Mouse (Mus musculus) cerebellum, adult 18-20 months (tissue): Measurements from ENCODE around the gene Slc38a9.

Source experiments
- DNase-seq, 2 experiments: peaks; one replicate each; pipeline ENCODE4 v3.0.0; 2021

Gene Slc38a9

DNA sequence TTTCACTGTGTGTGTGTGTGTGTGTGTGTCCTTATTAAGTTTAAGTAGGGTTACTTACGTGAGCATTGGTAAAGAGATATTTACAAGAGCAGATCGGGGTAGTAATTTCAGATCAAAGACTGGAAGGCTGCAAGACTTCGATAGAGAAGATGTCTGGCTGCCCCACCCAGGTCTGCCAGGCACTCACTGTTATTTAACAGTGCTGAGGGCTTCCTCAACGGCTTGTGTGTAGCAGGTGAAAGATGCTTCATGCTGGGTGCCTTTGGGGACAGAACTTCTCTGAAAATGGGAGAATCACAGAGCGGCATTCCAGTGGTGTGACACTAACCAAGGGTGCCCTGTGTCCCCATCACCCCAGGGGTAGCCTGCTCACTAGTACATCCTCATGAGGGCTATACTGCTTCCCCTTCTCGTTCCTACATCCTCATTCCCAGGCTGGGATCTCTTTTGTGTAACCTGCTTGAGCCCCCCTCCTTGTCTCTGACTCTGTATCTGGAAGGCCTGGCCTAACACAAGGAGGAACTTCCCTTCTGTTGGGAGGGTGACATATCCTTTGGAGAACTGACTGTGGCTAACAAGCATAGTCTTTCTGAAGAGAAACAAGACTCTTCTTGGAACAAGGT is 87.4 kb downstream of the Slc38a9 start:
- DNase-seq: no peak

GRCm38 (mm10) chr13:112748808-112749510 is 88.4 kb downstream of the Slc38a9 start:
- no peak for DNase-seq

GRCm38 (mm10) chr13:112749881-112750280 is 89.3 kb downstream of the Slc38a9 start:
- DNase-seq: no peak

- DNase-seq: no peak
Observed at GRCm38 (mm10) chr13:112751454-112752308, 91.1 kb downstream of the Slc38a9 start.

DNA sequence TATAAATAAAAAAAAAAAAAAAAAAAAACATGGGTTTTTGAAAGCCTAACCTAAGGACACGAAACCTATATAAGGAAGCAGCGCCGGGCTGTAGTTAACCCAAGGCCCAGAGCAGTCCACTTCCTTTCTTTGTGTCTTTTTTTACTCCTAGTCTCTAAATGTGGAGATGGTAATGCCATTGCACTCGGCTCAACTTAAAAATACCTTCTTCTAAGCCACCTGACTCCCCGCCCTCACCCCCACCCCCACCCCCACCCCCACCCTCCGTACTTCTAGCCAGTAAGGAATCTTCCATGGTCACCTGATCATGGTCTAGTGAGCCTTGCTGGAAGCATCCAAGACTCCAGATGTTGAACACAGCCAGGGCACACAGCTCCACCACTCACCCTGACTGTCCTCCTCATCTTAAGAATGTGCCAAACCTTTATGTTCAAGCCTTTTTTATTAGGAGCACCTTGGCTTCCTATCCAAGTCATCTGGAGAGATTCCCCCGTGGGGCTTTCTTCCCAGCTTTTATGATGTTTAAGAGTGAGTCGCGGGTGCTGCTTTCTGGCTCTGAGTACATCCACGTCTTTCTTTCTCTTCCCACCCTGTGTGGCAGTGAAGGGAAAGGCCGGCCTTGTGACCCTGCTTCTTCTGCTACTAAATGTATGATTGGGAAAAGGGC is 91.9 kb downstream of the Slc38a9 start:
- no peak for DNase-seq

DNA sequence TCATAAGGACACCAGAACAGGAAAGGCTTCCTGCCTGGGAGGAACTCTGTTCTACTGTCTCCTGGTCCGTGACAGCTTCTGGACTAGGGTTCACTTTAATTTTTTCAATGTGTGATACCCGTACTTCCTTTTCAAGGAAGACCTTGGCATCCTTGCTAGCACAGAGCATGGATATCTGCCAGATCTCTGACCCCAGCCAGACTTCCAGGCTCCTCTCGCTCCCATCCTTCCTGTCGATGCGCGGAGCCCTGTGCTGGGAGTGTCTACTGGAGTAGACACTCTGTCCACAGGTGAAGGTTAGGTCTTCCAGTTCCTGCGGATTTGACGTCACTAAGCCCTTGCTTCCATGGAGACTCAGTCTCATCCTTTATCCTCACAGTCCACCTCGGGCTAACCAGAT is 93.0 kb downstream of the Slc38a9 start:
- DNase-seq: no peak

DNA sequence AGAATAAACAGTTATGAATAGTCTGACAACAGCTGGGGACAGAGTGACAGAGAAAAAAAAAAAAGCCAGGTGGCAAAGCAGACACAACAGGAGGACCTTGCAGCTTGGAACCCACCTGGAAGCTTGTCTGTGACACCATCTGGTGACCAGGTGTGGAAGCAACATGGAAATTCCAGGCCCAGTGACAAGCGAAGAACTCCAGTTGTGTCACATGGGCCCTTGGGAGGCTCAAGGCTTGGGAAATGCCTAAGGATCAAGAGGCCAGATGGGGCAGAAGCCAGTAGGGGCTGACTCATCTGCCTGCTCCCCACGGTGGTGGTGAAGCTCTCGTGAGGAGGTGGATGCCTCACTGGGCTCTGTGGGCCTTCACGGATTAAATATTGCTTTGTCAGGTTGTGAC is 94.3 kb downstream of the Slc38a9 start:
- no peak for DNase-seq

DNA sequence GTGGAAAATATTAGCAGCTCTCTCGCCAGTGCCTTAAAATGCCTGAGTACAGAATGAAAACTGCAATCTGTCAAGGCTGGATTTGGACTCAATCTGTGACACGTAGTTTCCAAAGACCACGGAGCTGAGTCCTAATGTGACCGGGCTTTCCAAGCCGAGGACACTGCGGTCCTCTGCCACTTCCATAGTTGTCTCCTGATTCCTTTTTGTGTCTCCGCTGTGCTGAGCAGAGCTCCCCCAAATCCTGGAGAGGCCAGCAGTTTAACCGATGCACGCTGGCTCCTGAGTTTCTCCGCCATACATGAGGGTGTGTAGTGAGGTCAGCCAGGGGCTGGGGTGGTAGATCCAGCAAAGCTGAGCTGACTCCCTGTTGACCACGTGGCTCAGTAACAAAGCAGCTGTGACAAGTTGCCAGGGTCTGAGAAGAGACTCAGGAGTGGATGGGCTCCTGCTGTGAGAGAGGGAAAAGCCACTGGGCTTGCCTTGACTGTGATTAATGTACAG is 95.0 kb downstream of the Slc38a9 start:
- DNase-seq: no peak

- no peak for DNase-seq
Observed at GRCm38 (mm10) chr13:112757395-112757794, 96.8 kb downstream of the Slc38a9 start.

DNA sequence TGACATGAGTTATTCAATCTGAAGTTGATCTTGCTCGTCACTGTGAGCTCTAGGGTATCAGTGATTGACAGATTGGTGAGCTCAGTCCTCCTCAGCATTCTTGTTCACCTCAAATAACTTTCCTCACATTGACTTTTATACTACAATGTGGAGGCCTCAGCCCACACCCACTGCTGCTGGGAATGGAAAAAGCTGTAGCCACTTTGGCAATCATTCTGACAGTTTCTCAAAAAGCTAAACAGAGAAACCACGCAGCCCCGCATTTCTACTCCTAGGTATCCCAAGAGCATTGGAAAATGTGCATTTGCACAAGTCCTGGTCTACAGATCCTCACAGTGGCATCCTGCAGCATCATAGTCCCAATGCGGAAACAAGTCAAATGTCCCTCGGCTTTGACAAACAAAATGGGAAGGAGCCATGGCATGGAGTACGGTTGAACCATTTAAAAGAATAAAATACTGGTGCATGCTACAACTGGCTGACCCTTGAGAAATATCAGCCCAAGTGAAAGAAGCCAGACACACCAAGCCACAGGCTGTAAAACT is 98.1 kb downstream of the Slc38a9 start:
- DNase-seq: no peak

DNA sequence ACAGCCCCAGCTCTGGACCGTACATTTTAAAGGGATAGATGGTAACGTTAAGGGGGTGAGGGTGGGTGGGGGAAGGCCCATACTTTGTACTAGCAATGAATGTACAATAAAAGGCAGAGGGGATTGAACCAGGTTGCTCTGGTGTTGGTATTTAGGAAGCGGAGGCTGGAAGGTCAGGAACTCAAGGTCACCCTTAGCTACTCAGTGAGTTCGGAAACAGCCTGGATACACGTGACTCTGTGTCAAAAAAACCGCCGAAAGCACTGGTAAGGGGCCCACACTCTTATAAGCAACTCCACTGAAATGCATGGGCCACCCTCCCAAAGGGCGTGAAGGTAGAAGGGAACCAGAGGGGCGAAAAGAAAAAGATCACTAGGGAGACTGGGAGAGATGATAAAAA is 98.8 kb downstream of the Slc38a9 start:
- DNase-seq: no peak

DNA sequence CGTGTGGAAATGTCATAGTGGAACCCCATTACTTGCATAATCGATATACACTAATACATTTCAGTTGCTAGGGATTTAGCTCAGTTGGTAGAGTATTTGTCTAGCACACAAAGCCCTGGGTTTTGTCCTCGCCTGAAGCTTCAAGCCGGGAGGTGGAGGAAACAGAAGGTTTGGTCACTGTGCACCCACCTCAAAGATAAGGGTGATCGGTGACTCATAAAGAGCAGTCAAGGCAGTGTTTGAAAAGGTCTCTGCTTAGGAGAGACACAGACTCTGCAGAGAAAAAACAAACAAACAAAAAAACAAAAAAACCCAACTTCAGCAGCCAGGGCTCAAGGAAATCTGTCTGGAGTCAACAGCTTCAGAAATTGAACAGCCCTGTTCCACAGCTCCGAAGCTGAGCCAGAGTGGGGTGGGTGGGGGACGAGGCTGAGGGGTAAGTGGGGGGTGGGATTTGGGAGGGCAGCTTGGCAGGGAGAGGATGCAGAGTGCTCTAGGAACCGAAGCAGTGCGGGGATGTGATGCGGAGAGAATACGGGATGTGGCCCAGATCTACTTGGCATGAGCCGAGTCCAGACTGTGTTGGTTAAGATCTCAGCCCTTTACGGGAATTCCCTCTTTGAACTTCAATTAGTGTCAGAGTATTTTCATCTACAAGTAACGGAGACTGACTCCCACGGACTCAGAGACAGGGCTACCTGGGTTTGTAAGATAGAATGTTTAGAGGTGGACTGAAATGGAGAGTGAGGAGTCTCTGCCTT is 99.4 kb downstream of the Slc38a9 start:
- DNase-seq: no peak

DNA sequence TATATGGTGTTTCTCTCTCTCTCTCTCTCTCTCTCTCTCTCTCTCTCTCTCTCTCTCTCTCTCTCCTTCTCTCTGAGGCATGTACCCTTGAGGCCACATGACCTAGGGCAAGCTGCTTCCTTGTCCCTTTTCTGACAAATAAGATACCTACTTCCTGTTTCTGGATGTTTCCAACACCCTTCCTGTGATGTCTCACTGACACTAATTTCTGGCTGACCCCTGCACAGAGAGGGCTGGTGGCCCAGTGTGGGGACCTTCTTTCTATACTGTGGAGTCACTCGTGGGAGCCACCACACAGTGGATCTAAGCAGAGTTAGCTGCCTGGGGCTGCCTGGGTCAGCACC is 100.0 kb downstream of the Slc38a9 start:
- no peak for DNase-seq

- no peak for DNase-seq
Observed at GRCm38 (mm10) chr13:112761787-112762186, 101.2 kb downstream of the Slc38a9 start.

DNA sequence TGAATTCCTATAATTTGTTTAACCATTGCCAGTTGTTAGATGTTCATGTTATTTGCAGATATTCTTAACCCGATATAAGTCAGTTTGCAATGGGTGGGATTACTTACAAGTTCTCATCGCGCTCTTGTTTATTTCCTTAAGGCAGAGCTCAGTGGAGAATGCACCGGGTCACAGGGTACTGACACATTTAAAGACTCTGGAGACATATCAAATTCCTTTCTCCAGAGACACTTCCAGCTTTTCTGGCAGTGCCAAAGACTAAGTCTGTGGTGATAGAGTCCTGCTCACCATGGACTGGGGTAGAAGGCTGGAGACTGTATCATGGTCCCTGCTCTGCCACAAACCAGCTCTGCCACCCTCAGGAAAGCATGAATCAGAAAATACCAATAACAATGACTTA is 102.0 kb downstream of the Slc38a9 start:
- no peak for DNase-seq

- no peak for DNase-seq
Observed at GRCm38 (mm10) chr13:112763531-112764091, 103.1 kb downstream of the Slc38a9 start.

- DNase-seq: no peak
Observed at GRCm38 (mm10) chr13:112764556-112764955, 104.0 kb downstream of the Slc38a9 start.

DNA sequence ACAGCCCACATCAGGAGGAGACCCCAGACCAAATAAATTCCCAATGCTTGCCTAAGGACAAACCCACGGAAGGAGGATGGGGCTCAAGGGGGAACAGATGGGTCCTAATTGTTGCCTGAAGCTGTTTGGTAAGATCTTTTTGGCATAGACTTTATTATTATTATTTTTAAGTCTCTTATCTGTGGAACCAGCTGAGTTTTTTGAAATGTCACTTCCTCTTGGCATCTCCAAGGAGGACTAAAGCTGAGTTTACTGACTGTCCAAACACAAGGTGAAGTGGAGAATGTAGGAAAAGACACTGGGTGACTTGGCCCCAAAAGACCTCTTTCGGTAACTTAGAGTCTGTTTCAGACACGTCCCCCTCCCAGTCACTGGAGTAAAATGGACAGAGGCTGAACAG is 105.1 kb downstream of the Slc38a9 start:
- DNase-seq: no peak

DNA sequence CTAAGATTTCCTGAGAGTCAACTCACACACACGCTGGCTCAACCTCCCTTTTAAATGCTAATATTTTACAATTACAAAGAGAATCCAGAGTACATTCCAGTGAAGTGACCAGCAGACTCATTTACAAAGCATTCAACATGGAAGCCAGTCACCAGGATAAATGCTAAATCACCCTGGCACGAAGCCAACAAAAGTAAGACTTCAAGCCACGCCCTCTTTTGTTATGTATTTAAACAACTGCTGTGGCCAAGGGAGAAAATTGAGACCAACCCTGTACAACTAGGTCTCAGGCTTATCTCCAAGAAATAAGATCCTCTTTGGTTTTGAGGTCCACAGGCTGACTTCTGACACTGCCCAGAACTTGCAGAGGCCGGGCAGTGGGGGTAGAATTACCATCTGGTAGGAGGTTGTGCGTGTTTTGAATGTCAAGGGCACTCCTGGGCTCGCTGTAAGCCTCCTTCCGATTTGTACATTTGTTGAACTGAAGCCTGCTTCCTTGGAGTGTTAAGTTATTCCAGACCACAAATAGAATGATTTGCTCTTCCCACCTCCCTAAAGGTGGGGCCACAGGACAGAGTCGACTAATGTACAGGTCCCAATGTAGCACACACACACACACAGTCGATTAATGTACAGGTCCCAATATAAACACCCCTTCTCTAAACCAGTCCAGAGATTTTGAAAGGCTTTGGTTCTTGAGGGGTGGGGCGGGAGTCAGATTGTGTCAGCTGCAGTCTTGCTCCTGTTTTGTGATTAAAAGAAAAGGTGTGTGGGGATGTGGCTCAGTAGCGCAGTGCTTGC is 110.2 kb downstream of the Slc38a9 start:
- DNase-seq: no peak

DNA sequence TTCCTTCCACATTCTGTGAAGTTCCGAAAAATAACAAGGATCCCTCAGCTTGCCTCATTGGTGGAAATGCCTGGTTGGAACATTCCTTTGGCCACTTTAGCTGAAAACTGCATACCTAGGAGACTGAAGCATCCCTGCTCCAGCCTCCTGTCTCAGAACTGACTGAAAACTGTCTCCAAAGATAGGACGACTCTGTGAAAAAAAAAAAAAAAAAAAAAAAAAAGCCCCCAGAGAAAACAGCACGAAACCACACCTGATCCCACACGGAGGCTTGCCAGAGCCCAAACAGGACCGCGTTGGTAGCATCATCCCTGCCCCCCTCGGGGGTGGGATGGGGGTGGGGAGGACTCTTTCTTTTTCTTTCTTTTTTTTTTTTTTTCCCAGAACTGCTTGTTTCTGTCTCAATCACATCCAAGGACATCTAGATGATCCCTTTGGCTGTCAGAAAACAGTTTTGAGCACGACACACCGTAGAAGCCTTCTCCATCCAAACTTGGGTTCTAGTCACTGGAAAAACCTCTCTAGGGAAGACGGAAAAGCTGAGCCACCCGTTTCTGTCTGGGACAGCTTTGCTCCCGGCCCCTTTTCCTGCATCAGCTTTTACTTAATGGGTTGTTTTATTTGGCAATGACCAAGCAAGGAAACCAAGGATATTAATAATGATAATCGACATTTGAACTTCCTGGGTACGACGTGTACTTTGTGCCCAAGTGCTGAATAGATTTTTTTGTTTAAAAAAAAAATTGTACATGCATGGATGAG is 111.1 kb downstream of the Slc38a9 start:
- no peak for DNase-seq
